Mouse (Mus musculus) gastrocnemius, postnatal 4 days (tissue): ENCODE data around the gene Yy1. TPM values are rescaled to one million over a fixed set of nuclear protein-coding genes. Genes with fewer than 3 reads are reported as not detected.

Source experiments
- DNase-seq, 2 experiments: peaks; one replicate each; pipeline ENCODE4 v3.0.0; 2021 to 2022; ENCODE audit warnings: low spot score in 2 of 2, mixed read lengths in 2 of 2
- long read RNA-seq, 2 experiments: library from polyadenylated mRNA; stranded (forward); transcript quantifications; one replicate each; pipeline ENCODE4 v2.0.0; 2021
- total RNA-seq, 2 experiments: library from RNA; stranded (reverse); gene quantifications; 2 replicates each; pipeline ENCODE4 v1.2.3; 2021

Gene Yy1
- 10 to 100 TPM; 36.7 to 43.8 TPM for total RNA-seq
- long read RNA-seq, experiment 1, full-length matches to known transcripts, result 6 of 13 reads
- long read RNA-seq, experiment 1, partial matches to known transcripts, result 0 of 13 reads
- long read RNA-seq, experiment 1, other reads (novel, unspliced or antisense), result 7 of 13 reads
- long read RNA-seq, experiment 2, full-length matches to known transcripts, result 7 of 19 reads
- long read RNA-seq, experiment 2, partial matches to known transcripts, result 1 of 19 reads
- long read RNA-seq, experiment 2, other reads (novel, unspliced or antisense), result 11 of 19 reads

- DNase-seq, result peak; percentile 99
Observed at GRCm38 (mm10) chr12:108792546-108793452, at the start of gene Yy1. Gene Yy1, plus strand, starts transcription at chr12:108792973.

- DNase-seq, result no peak
Observed at GRCm38 (mm10) chr12:108745990-108746389, 46.8 kb upstream of the Yy1 start.

- peak in 1 of 2 experiments; percentile 5 for DNase-seq
Observed at GRCm38 (mm10) chr12:108749019-108749418, 43.8 kb upstream of the Yy1 start.

- peak in 1 of 2 experiments; percentile 11 for DNase-seq
Observed at GRCm38 (mm10) chr12:108749454-108749853, 43.3 kb upstream of the Yy1 start.

- no peak for DNase-seq
Observed at GRCm38 (mm10) chr12:108750226-108750625, 42.5 kb upstream of the Yy1 start.

GRCm38 (mm10) chr12:108751790-108752189, 41.0 kb upstream of the Yy1 start:
- DNase-seq, result peak in 1 of 2 experiments; percentile 13

- no peak for DNase-seq
Observed at GRCm38 (mm10) chr12:108755141-108755540, 37.6 kb upstream of the Yy1 start.

- DNase-seq, result no peak
Observed at GRCm38 (mm10) chr12:108756611-108757010, 36.2 kb upstream of the Yy1 start.

- DNase-seq, result peak; percentile 99 to 100
Observed at GRCm38 (mm10) chr12:108757717-108758257, 35.0 kb upstream of the Yy1 start.

- peak in 1 of 2 experiments; percentile 27 for DNase-seq
Observed at GRCm38 (mm10) chr12:108758273-108758672, 34.5 kb upstream of the Yy1 start.

GRCm38 (mm10) chr12:108758682-108759081, 34.1 kb upstream of the Yy1 start:
- no peak for DNase-seq

GRCm38 (mm10) chr12:108759266-108759665, 33.5 kb upstream of the Yy1 start:
- DNase-seq, result no peak

- no peak for DNase-seq
Observed at GRCm38 (mm10) chr12:108760016-108760415, 32.8 kb upstream of the Yy1 start.

- DNase-seq, result no peak
Observed at GRCm38 (mm10) chr12:108760500-108761020, 32.2 kb upstream of the Yy1 start.

- no peak for DNase-seq
Observed at GRCm38 (mm10) chr12:108761209-108761608, 31.6 kb upstream of the Yy1 start.

- no peak for DNase-seq
Observed at GRCm38 (mm10) chr12:108761665-108762064, 31.1 kb upstream of the Yy1 start.

GRCm38 (mm10) chr12:108763057-108763796, 29.5 kb upstream of the Yy1 start:
- no peak for DNase-seq

- no peak for DNase-seq
Observed at GRCm38 (mm10) chr12:108764917-108765678, 27.7 kb upstream of the Yy1 start.

- DNase-seq, result peak; percentile 50 to 82
Observed at GRCm38 (mm10) chr12:108765751-108766221, 27.0 kb upstream of the Yy1 start.

GRCm38 (mm10) chr12:108766316-108766715, 26.5 kb upstream of the Yy1 start:
- peak in 1 of 2 experiments; percentile 33 for DNase-seq
